Mouse (Mus musculus) left cerebral cortex, postnatal 25 days (tissue): ENCODE results near the gene C1qtnf12. TPM values are rescaled to one million over a fixed set of nuclear protein-coding genes. Genes with fewer than 3 reads are reported as not detected.

Source experiments
- DNase-seq, 2 experiments: peaks; one replicate each; pipeline ENCODE4 v3.0.0; 2022; ENCODE audit warnings: low spot score in 2 of 2, mixed read lengths in 1 of 2
- intact Hi-C: fragments of 180-260 bp; cut with DNase I; formaldehyde crosslinking; loops from one replicate; pipeline ENCODE4 v1.15.1; 2025
- total RNA-seq, 2 experiments: library from RNA; stranded (reverse); gene quantifications; 2 replicates each; pipeline ENCODE4 v1.2.3; 2021

Gene C1qtnf12
- total RNA-seq, 2 experiments from 2014 or later: 12.8 to 21.8 TPM

GRCm38 (mm10) chr4:155992906-155993547 is 30.9 kb downstream of the C1qtnf12 start:
- intact Hi-C loops: loop anchor here (1.0 to 2.0 kb wide), 3 partner anchors 38 to 116 kb away; partner anchors contain the start of genes 9430015G10Rik and Ube2j2

GRCm38 (mm10) chr4:155993606-155994005 is 31.5 kb downstream of the C1qtnf12 start:
- intact Hi-C loops: loop anchor here (1.0 to 2.0 kb wide), 3 partner anchors 37 to 116 kb away; partner anchors contain the start of genes 9430015G10Rik and Ube2j2
- DNase-seq: no peak

More at GRCm38 (mm10) chr4:155992906-155993547, 30.9 kb downstream of the C1qtnf12 start:
- peak; percentile 97 to 98 for DNase-seq

GRCm38 (mm10) chr4:156004109-156004508 is 42.0 kb downstream of the C1qtnf12 start:
- no peak for DNase-seq
- intact Hi-C loops: no loop called here

- DNase-seq: no peak
- intact Hi-C loops: no loop called here
Observed at GRCm38 (mm10) chr4:156008369-156008768, 46.3 kb downstream of the C1qtnf12 start.

- peak in 1 of 2 experiments; percentile 82 for DNase-seq
- intact Hi-C loops: no loop called here
Observed at GRCm38 (mm10) chr4:156013637-156014036, 51.5 kb downstream of the C1qtnf12 start, which contains the start of gene Tnfrsf4. TSS of gene Tnfrsf4 (plus strand) at chr4:156013843.

GRCm38 (mm10) chr4:156014436-156014835 is 52.3 kb downstream of the C1qtnf12 start:
- intact Hi-C loops: no loop called here
- DNase-seq: peak in 1 of 2 experiments; percentile 30

Other genes starting within 250 kb of the C1qtnf12 start
- gene Tmem240, start 227.5 kb upstream of the C1qtnf12 start, total RNA-seq: 10 to 100 TPM; 58.0 to 61.9 TPM
- gene Atad3a, start 201.2 kb upstream of the C1qtnf12 start, total RNA-seq: 10 to 100 TPM; 44.0 to 52.3 TPM
- 10 to 100 TPM; 14.0 to 16.6 TPM for gene Vwa1, start 187.6 kb upstream of the C1qtnf12 start, total RNA-seq
- gene Tmem88b, start 176.4 kb upstream of the C1qtnf12 start, total RNA-seq: 10 to 100 TPM; 16.8 to 20.7 TPM
- gene Ankrd65, start 171.9 kb upstream of the C1qtnf12 start, total RNA-seq: not detected
- 10 to 100 TPM; 93.9 to 97.9 TPM for gene Mrpl20, start 159.4 kb upstream of the C1qtnf12 start, total RNA-seq
- 10 to 100 TPM; 65.7 to 78.1 TPM for gene Ccnl2, start 149.8 kb upstream of the C1qtnf12 start, total RNA-seq
- 100 to 1,000 TPM in 1 of 2 experiments, 10 to 100 TPM in 1; 99.6 to 104 TPM for gene Aurkaip1, start 131.0 kb upstream of the C1qtnf12 start, total RNA-seq
- 1 to 10 TPM; 7.0 to 8.4 TPM for gene Mxra8, start 122.6 kb upstream of the C1qtnf12 start, total RNA-seq
- gene Dvl1, start 114.9 kb upstream of the C1qtnf12 start, total RNA-seq: 10 to 100 TPM; 87.9 to 88.0 TPM
- under 1 TPM; 0.27 to 0.32 TPM for gene Tas1r3, start 99.0 kb upstream of the C1qtnf12 start, total RNA-seq
- 10 to 100 TPM; 25.5 to 31.8 TPM for gene Cptp, start 92.9 kb upstream of the C1qtnf12 start, total RNA-seq
- gene Ints11, start 92.8 kb upstream of the C1qtnf12 start, total RNA-seq: 10 to 100 TPM; 38.1 to 38.5 TPM
- 10 to 100 TPM; 60.5 to 65.5 TPM for gene Pusl1, start 70.5 kb upstream of the C1qtnf12 start, total RNA-seq
- 100 to 1,000 TPM; 133 to 136 TPM for gene Acap3, start 70.5 kb upstream of the C1qtnf12 start, total RNA-seq
- 10 to 100 TPM; 71.9 to 72.7 TPM for gene Ube2j2, start 18.5 kb upstream of the C1qtnf12 start, total RNA-seq
- 10 to 100 TPM in 1 of 2 experiments, 1 to 10 TPM in 1; 9.7 to 10.5 TPM for gene B3galt6, start 30.3 kb downstream of the C1qtnf12 start, total RNA-seq
- gene Sdf4, start 30.6 kb downstream of the C1qtnf12 start, total RNA-seq: 100 to 1,000 TPM; 182 to 184 TPM
- 1 to 10 TPM; 2.0 to 2.1 TPM for gene Tnfrsf4, start 51.5 kb downstream of the C1qtnf12 start, total RNA-seq
- gene Tnfrsf18, start 63.8 kb downstream of the C1qtnf12 start, total RNA-seq: not detected
- not detected for gene Ttll10, start 97.1 kb downstream of the C1qtnf12 start, total RNA-seq
- 10 to 100 TPM; 28.6 to 29.4 TPM for gene 9430015G10Rik, start 147.7 kb downstream of the C1qtnf12 start, total RNA-seq
- gene Rnf223, start 168.2 kb downstream of the C1qtnf12 start, total RNA-seq: under 1 TPM; 0.87 to 0.94 TPM
- 100 to 1,000 TPM; 143 to 149 TPM for gene Agrn, start 235.2 kb downstream of the C1qtnf12 start, total RNA-seq
- 1 to 10 TPM; 1.2 to 1.8 TPM for gene Isg15, start 238.5 kb downstream of the C1qtnf12 start, total RNA-seq
- 1 to 10 TPM; 4.4 to 6.3 TPM for gene AW011738, start 241.0 kb downstream of the C1qtnf12 start, total RNA-seq